Mouse (Mus musculus) heart, embryonic 15.5 days (tissue): ENCODE measurements around the gene Clstn2. TPM values are rescaled to one million over a fixed set of nuclear protein-coding genes. Genes with fewer than 3 reads are reported as not detected.

Experiments
- ATAC-seq: fragments of 200-750 bp; cut with Nextera tagmentation; replicated peaks from 2 replicates; pipeline ENCODE4 v1.8.0; 2017; ENCODE audit warnings: low read depth, moderate TSS enrichment; ENCODE audit not compliant: insufficient number of reproducible peaks, insufficient read depth, low FRiP score
- H3K27ac ChIP-seq: fragments of 300-500 bp; sonication (generic); 2 replicates; pipeline ENCODE4 v1.5.1; 2015; ENCODE audit warnings: mild to moderate bottlenecking, inconsistent platforms
- H3K27me3 ChIP-seq: fragments of 300-500 bp; sonication (generic); 2 replicates; pipeline ENCODE4 v1.6.1; 2015; ENCODE audit warnings: inconsistent platforms
- H3K36me3 ChIP-seq: fragments of 300-500 bp; sonication (generic); 2 replicates; pipeline ENCODE4 v1.6.1; 2015; ENCODE audit warnings: mild to moderate bottlenecking, inconsistent platforms
- H3K4me1 ChIP-seq: fragments of 300-500 bp; sonication (generic); replicated peaks from 2 replicates; pipeline ENCODE4 v1.6.1; 2015; ENCODE audit warnings: inconsistent platforms
- H3K4me2 ChIP-seq: fragments of 300-500 bp; sonication (generic); 2 replicates; pipeline ENCODE4 v1.6.1; 2015; ENCODE audit warnings: inconsistent platforms, mild to moderate bottlenecking, moderate library complexity
- H3K4me3 ChIP-seq: fragments of 300-500 bp; sonication (generic); 2 replicates; pipeline ENCODE4 v1.5.1; 2015; ENCODE audit warnings: mild to moderate bottlenecking, inconsistent platforms
- H3K9ac ChIP-seq: fragments of 300-500 bp; sonication (generic); 2 replicates; pipeline ENCODE4 v1.6.1; 2015; ENCODE audit warnings: mild to moderate bottlenecking, inconsistent platforms
- H3K9me3 ChIP-seq: fragments of 300-500 bp; sonication (generic); replicated peaks from 2 replicates; pipeline ENCODE4 v1.6.1; 2016; ENCODE audit warnings: inconsistent platforms
- WGBS: fragments of 180-500 bp; shearing (Covaris S2); methylation state at CpG from one replicate; pipeline ENCODE4 v1.1.7; 2015; ENCODE audit warnings: mixed read lengths; 5-methylcytosine and 5-hydroxymethylcytosine counted together
- polyA plus RNA-seq: library from polyadenylated mRNA; unstranded; fragments of >200 nt; fragmentation: Nextera tagmentation; extraction: Ambion mirVana; gene quantifications from 2 replicates; pipeline ENCODE4 v1.2.1, GENCODE M21; 2015

Clstn2 gene
- polyA plus RNA-seq, 1 experiment from 2014 or later = 0.30 TPM

GRCm38 (mm10) chr9:97634831-97635230 is 398.1 kb downstream of the Clstn2 start:
- no peak for ATAC-seq
- Histone ChIP-seq H3K9me3 (no peaks in the 10 kb centered on the region), H3K4me1 (no peaks in the 10 kb centered on the region), H3K4me2 (no peak overlapping the region), H3K27ac (no peak overlapping the region), H3K4me3 (no peak overlapping the region), H3K9ac (no peak overlapping the region), H3K27me3 (no peaks in the 10 kb centered on the region), H3K36me3 (no peaks in the 10 kb centered on the region)
- 64% methylated on average over 3 of the region's 3 CpGs for WGBS

DNA sequence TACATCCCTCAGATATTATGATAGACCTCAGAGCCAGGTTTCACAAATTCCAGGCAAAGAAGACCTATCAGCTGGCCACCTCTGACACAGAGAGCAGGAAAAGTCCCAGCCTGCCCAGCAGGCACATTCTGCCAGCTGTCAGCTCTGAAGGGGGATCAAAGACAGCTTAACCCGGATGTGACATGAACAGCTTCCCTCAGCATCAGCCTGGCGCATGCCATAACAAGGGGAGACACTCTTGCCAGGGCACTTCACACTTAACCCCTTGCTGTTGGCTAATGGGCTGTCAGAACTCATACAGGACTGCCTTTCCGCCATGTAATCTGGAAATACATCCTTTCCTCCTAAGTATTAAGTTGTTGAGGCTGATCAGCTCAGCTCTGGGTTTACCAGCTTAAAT is 403.8 kb downstream of the Clstn2 start:
- Histone ChIP-seq H3K9me3 (no peaks in the 10 kb centered on the region), H3K27ac (no peak overlapping the region), H3K4me1 (no peaks in the 10 kb centered on the region; the same call in 1 of the 2 replicates), H3K27me3 (0 out of 2 replicates have a peak, but pooled peaks cover 3% of the 10 kb centered on the region), H3K9ac (no peak overlapping the region), H3K4me3 (no peak overlapping the region), H3K4me2 (no peak overlapping the region), H3K36me3 (no peaks in the 10 kb centered on the region)
- ATAC-seq = no peak
- WGBS = 41% methylated on average over 3 of the region's 3 CpGs

DNA sequence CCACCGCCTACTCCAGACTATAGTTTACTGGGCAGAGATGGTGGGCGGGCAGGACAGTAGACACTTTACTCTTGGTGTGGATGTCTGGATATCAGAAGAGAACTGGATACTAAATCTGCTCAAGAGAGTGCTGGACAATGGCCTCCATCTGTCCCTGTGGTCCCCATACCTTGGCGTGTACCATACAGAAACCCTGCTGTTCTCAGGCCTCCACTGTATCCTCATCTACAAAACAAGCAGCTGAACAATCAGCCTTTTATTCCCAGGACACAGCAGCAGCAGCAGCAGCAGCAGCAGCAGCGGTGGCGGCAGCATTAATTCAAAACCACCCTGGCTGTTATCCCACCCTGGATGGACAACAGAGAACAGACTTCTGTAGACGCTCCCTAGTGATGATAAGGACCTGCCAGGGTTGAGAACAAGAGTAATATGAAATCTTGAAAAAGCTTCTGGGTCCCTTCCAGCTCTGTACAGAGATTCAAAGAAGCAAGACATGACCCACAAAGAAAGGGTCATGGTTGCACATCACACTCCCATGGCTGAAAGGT is 404.5 kb downstream of the Clstn2 start:
- Histone ChIP-seq H3K4me3 (no peak overlapping the region), H3K27ac (no peak overlapping the region), H3K36me3 (no peaks in the 10 kb centered on the region), H3K4me1 (no peaks in the 10 kb centered on the region; the same call in 1 of the 2 replicates), H3K9ac (no peak overlapping the region), H3K4me2 (no peak overlapping the region), H3K9me3 (no peaks in the 10 kb centered on the region), H3K27me3 (0 out of 2 replicates have a peak, but pooled peaks cover 3% of the 10 kb centered on the region)
- 55% methylated on average over 6 of the region's 6 CpGs for WGBS
- no peak for ATAC-seq

- ATAC-seq = no peak
- Histone ChIP-seq H3K27me3 (0 out of 2 replicates have a peak, but pooled peaks cover 3% of the 10 kb centered on the region), H3K4me1 (no peaks in the 10 kb centered on the region; the same call in 1 of the 2 replicates), H3K4me2 (no peak overlapping the region), H3K9me3 (no peaks in the 10 kb centered on the region), H3K9ac (no peak overlapping the region), H3K27ac (no peak overlapping the region), H3K4me3 (no peak overlapping the region), H3K36me3 (no peaks in the 10 kb centered on the region)
- 88% methylated on average over 3 of the region's 3 CpGs for WGBS
These were observed 405.1 kb downstream of the Clstn2 start for GRCm38 (mm10) chr9:97627916-97628315.

- Histone ChIP-seq H3K9ac (no peak overlapping the region), H3K4me3 (no peak overlapping the region), H3K36me3 (no peaks in the 10 kb centered on the region), H3K27ac (no peak overlapping the region), H3K4me1 (no peaks in the 10 kb centered on the region), H3K27me3 (no peaks in the 10 kb centered on the region), H3K4me2 (no peak overlapping the region), H3K9me3 (no peaks in the 10 kb centered on the region)
- 66% methylated on average over 7 of the region's 7 CpGs for WGBS
- ATAC-seq = no peak
These were observed 422.4 kb downstream of the Clstn2 start for GRCm38 (mm10) chr9:97610566-97610965.

DNA sequence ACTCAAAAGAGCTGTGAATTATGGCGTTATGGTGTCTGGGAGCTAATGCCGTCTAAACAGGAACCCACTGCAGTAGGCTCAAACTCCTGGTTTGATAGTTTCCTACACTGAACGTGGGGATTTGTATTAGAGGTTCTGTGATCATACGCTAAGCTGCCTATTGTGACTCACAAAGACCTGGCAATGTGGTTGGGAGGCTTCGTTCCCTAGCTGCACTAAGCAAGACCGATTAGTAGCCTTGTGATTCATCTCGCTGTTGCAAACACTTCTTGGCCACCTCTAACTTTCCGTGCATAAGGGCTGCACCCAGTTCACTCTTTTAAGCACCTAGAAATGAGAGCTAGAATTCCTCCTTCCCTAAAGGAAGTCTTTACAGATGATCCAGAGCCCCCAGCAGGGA is 429.3 kb downstream of the Clstn2 start:
- H3K36me3 ChIP-seq = no peaks in the 10 kb centered on the region
- no peaks in the 10 kb centered on the region for H3K9me3 ChIP-seq
- no peak overlapping the region for H3K27ac ChIP-seq
- no peak overlapping the region for H3K4me3 ChIP-seq
- ATAC-seq = no peak
- WGBS = 75% methylated on average over 8 of the region's 8 CpGs
- no peak overlapping the region for H3K4me2 ChIP-seq
- no peaks in the 10 kb centered on the region for H3K4me1 ChIP-seq
- no peaks in the 10 kb centered on the region for H3K27me3 ChIP-seq
- H3K9ac ChIP-seq = no peak overlapping the region

DNA sequence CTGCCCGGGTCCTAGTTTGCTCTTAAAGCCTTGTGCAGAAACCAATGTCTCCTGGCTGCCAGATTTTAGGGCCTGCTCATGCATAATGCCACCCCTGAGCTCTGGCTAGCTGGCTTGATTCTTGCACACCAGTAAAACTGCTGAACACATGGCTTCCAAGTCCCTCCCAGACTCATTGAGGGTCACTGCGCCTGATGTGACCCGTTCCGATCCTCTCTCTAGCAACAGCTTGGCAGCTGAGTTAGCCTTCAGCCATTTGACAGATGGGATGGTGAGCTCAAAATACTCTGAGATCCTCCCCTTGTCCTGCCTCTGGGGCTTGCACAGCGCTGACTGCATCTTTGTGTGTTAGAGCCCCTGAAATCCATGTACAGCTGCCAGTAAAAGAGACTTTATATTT is 430.5 kb downstream of the Clstn2 start:
- no peak for ATAC-seq
- Histone ChIP-seq H3K4me3 (no peak overlapping the region), H3K4me1 (no peaks in the 10 kb centered on the region), H3K9me3 (no peaks in the 10 kb centered on the region), H3K4me2 (no peak overlapping the region), H3K27ac (no peak overlapping the region), H3K9ac (no peak overlapping the region), H3K27me3 (no peaks in the 10 kb centered on the region), H3K36me3 (no peaks in the 10 kb centered on the region)
- 59% methylated on average over 5 of the region's 5 CpGs for WGBS

DNA sequence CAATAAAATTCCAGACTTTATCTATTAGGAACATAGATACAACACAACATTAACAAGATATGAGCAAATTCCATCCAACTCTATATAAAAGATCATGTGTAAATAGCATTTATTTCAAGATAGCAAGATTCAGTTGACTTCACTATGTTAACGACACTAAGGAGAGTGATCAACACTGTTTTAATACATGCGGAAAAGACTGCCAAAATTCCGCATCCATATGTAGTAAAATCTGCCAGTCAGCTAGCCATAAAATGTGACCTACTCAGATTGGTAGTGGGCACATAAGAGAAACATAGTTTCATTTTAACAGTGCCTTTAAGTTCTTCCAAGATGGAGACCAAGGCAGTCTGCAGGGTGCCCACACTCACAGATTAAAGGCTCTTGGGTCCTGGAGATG is 434.0 kb downstream of the Clstn2 start:
- H3K4me3 ChIP-seq = no peak overlapping the region
- no peak overlapping the region for H3K4me2 ChIP-seq
- no peaks in the 10 kb centered on the region for H3K36me3 ChIP-seq
- no peak for ATAC-seq
- H3K27ac ChIP-seq = no peak overlapping the region
- no peak overlapping the region for H3K9ac ChIP-seq
- WGBS = 92% methylated on average over 3 of the region's 3 CpGs
- H3K27me3 ChIP-seq = no peaks in the 10 kb centered on the region
- no peaks in the 10 kb centered on the region for H3K4me1 ChIP-seq
- no peaks in the 10 kb centered on the region for H3K9me3 ChIP-seq

DNA sequence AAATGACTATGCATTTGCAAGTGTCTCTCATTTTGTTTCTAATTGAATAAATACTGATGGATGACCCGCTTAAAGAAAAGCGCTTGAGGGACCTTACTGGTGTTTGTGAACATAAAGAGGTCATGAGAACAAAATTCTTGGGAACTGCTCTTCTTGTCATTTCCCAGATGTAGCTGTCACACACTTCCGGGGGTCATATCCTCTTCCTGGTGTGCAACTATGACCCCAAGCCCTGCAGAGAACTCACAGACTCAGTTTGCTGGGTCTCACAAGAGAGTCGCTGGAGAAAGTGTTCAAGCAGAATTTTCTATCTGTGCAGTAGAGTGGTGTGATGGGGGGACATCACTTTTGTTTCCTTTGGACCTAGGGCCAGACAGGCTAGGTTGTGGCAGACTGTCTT is 442.3 kb downstream of the Clstn2 start:
- H3K4me3 ChIP-seq = no peak overlapping the region
- H3K4me2 ChIP-seq = no peak overlapping the region
- H3K36me3 ChIP-seq = no peaks in the 10 kb centered on the region
- no peaks in the 10 kb centered on the region for H3K4me1 ChIP-seq
- no peak for ATAC-seq
- WGBS = 68% methylated on average over 4 of the region's 4 CpGs
- no peak overlapping the region for H3K9ac ChIP-seq
- H3K27me3 ChIP-seq = no peaks in the 10 kb centered on the region
- no peak overlapping the region for H3K27ac ChIP-seq
- no peaks in the 10 kb centered on the region for H3K9me3 ChIP-seq

GRCm38 (mm10) chr9:97570881-97571280 is 462.1 kb downstream of the Clstn2 start:
- Histone ChIP-seq H3K4me3 (no peak overlapping the region), H3K27me3 (no peaks in the 10 kb centered on the region), H3K4me2 (no peak overlapping the region), H3K27ac (no peak overlapping the region), H3K9me3 (no peaks in the 10 kb centered on the region), H3K36me3 (no peaks in the 10 kb centered on the region), H3K4me1 (0 out of 2 replicates have a peak, but pooled peaks cover 4% of the 10 kb centered on the region), H3K9ac (no peak overlapping the region)
- WGBS = 55% methylated on average over 7 of the region's 7 CpGs
- no peak for ATAC-seq

DNA sequence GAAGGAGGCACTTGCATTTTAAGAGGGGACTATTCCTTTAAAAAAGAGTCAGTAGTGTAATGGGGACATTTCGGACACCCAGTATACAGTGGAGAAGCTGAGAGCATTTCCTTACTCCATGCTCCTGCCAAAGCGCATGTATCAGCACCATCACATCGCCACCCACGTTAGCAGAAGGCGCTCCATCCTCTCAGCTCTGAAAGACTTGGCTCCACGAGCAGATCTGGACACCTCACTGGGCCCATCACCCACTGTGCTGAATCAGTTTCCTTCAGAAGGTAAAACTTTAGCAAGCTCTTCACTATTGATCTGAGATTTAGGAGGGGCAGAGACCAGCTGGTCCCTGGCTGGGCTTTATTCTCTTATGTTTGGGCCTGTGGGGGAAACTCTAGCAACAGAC is 469.9 kb downstream of the Clstn2 start:
- Histone ChIP-seq H3K4me1 (no peaks in the 10 kb centered on the region), H3K4me3 (no peak overlapping the region), H3K4me2 (no peak overlapping the region), H3K27me3 (no peaks in the 10 kb centered on the region), H3K27ac (no peak overlapping the region), H3K36me3 (no peaks in the 10 kb centered on the region), H3K9ac (no peak overlapping the region), H3K9me3 (no peaks in the 10 kb centered on the region)
- WGBS = 74% methylated on average over 6 of the region's 6 CpGs
- ATAC-seq = no peak

DNA sequence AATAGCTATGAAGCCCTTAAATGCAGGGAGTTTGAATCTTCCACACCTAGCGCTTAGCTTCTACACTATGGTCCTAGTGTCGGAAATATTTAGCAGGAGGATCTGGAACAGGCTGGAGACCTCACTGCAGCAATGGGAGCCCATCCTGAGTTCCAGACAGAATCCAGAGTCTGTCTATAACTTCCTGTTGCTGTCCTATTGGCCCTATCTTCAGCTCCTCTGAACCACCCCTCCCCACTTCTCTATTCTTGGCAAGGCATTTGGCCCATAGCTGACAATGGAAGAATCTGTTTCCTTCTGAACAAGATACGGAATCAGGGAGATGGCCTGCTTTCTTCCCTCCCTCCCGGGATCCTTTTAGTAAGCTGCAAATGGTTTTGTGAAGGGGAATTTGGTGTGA is 488.6 kb downstream of the Clstn2 start:
- WGBS = 59% methylated on average over 4 of the region's 4 CpGs
- ATAC-seq = peak; percentile 31; the same call in 1 of the 2 replicates
- H3K9me3 ChIP-seq = no peaks in the 10 kb centered on the region

More for the DNA sequence above, 488.6 kb downstream of the Clstn2 start:
- H3K27me3 ChIP-seq = no peaks in the 10 kb centered on the region
- no peak overlapping the region for H3K27ac ChIP-seq
- no peaks in the 10 kb centered on the region for H3K4me1 ChIP-seq
- H3K4me2 ChIP-seq = no peak overlapping the region
- no peak overlapping the region for H3K4me3 ChIP-seq
- H3K9ac ChIP-seq = no peak overlapping the region
- no peaks in the 10 kb centered on the region for H3K36me3 ChIP-seq
